Mouse (Mus musculus) hematopoietic stem cell, adult 5-6 weeks (primary cell): Measurements from ENCODE around the gene Fsd1l. TPM values are rescaled to one million over a fixed set of nuclear protein-coding genes. Genes with fewer than 3 reads are reported as not detected.
A peak's percentile ranks its signal among the peaks of the same experiment; 100 is the strongest.
"Not testable (repeated sequence)": the region's sequence is repeated elsewhere in the genome, so short reads cannot be mapped to it uniquely, and the experiment has no call there.

Experiments
- ATAC-seq, 2 experiments: fragments of 125-278 bp in 1 of 2; replicated peaks in 1 of 2; 2 replicates each; pipeline ENCODE4 v1.8.0; 2016 to 2017; ENCODE audit warnings: inconsistent platforms in 2 of 2, mild to moderate bottlenecking in 2 of 2, moderate number of reproducible peaks in 2 of 2, low read depth in 1 of 2, moderate TSS enrichment in 1 of 2; ENCODE audit not compliant: low FRiP score in 2 of 2, poor library complexity in 2 of 2, severe bottlenecking in 2 of 2, insufficient read depth in 1 of 2, low TSS enrichment in 1 of 2
- total RNA-seq: library from RNA; stranded (forward); fragments of 172-1452, 232-1000 nt; gene quantifications from 2 replicates; pipeline ENCODE4 v1.2.3, GENCODE M21; 2017

The Fsd1l gene
- total RNA-seq, 1 experiment from 2014 or later = 30.7 TPM

DNA sequence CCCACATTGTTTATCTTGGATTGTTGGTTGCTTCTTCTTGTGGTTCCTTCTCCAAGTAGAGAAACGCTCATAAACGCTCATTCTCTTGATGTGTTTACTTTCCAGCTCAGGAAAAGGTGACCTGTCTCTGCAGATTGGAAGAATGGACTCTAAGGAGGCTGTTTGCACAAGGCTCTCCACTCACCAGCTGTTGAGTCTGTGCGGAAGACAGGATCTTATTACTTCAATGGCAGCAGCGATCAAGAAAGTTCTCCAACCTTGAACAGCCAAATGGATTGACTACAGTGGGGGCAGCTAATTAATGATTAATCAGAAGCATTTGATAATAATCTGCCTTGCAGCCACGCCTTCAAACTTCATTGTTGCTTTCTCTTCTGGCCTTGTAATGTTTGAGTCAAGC lies 9.8 kb upstream of the Fsd1l start:
- no peak for ATAC-seq

DNA sequence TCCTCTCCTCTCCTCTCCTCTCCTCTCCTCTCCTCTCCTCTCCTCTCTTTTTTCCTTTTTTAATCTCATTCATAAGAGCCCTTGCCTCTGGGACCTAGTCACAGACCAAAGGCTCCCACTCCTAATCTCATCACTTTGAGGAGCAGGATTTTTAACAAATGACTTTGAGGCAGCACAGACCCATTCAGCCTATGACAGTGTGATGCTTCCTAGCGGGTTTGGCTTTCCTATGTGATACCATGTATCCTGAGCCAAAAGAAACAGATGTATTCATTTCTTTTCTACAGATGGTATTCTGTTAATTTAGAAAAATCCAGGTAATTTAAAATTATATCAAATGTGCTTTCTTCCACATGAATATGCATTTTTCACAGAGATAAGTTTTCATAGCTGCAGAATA lies 7.6 kb upstream of the Fsd1l start:
- no peak for ATAC-seq

DNA sequence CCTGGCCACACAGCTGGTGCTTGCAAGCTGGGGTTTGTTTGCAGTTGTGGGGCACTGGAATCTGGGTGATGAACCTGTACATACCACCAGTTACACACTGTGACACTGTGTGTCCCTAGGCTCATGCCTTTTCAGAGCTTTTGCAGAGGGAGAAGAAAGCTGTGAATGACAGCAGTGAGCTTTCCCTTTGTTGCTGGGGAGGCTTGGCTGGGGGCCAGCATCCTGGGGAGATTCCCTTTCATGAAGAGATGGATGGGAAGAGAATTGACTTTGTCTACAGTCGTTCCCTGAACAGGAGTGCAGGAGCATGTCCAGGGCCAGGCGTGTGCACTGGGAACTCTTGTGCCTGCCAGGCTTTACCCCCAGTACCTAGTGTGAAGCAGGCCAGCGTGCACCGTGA lies 6.5 kb upstream of the Fsd1l start:
- ATAC-seq = no peak

DNA sequence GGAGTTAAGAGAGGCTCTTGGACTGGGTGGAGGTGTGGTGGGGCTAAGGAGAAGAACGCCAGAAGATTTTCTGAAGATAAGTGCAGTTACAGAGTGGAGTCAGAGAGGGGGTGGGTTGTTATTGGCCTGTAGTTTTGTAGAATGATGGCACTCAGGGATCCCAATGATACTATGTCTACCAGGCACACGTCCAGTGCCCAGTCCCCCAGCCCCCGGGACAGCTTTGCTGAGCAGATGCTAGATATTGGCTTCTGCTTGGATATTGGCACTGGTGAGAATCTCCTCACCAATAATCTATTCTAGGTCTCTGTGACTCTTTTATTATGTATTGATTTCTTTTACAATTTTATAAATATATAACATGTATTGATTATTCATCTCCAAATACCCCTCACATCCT lies 6.0 kb upstream of the Fsd1l start:
- no peak for ATAC-seq

DNA sequence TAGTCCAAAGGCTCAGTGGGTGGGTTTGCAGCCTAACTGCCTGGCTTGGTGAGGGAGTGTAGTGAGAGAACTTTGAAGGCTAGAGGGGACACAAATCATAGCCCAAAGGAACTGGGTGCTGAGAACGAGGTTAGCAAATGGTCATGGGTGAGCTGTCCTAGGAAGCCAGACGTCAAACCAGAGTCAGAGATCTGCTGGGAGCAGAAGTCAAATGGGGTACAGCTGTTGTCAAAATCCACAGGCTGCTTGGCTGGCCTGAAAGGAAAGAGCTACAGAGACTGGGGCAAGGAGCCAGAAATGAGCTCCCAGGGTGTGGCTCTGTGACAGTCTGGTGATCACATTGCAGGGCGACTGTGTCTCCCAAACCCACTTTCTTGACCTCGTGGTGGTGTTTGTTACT lies 2.3 kb upstream of the Fsd1l start:
- no peak for ATAC-seq

DNA sequence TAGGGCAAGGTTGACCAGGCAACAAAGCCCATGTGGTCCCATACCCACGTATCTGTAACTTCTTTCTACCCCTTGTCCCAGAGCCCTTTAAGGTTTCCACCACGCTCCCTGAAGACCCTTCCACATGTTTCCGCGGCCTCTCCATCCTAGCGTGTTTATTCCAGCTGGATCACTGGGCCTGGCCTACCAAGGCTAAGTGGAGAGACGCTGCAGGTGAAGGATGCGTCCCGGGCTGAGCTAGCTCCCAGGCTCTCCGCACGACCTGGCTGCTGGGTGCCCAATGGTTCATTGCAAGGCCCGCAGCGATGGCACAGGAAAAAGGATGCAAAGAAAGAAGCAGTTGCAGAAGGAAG lies 332 bp upstream of the Fsd1l start:
- ATAC-seq = no peak; a peak in 1 of 4 replicates

DNA sequence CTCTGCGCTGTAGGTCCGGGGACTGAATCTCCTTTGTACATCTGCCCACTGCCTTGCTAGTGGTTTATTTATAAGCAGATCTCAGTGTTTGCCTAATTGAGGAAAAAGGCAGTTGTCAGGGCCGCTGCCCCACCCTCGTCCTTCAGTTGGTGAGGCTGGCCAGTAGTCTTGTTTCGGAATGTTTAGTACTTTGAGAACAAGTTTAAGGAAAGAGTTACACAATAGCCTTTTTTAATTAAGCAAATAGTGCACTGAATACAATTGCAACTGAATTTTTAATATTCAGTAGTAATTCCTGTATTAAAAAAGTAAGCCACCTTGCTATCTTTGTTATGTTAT lies 709 bp downstream of the Fsd1l start:
- ATAC-seq = no peak

DNA sequence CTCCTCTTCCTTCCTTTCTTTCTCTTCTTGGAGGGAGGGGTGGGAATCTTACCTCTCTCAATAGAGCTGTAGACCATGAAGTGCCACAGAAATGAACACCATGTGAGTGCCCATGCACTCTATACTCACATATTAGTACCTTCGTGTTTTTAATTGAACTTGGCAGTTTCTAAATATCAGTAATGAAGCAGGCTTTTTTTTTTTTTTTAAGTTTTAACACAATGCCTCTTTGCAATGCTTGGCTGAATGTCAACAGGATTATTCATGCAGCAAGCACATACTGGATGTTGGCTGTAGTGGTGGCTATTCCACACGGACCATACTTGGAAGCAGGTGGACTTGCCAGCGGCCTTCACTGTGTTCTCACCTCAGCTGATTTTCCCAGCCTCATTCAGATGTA lies 4.1 kb downstream of the Fsd1l start:
- no peak for ATAC-seq

DNA sequence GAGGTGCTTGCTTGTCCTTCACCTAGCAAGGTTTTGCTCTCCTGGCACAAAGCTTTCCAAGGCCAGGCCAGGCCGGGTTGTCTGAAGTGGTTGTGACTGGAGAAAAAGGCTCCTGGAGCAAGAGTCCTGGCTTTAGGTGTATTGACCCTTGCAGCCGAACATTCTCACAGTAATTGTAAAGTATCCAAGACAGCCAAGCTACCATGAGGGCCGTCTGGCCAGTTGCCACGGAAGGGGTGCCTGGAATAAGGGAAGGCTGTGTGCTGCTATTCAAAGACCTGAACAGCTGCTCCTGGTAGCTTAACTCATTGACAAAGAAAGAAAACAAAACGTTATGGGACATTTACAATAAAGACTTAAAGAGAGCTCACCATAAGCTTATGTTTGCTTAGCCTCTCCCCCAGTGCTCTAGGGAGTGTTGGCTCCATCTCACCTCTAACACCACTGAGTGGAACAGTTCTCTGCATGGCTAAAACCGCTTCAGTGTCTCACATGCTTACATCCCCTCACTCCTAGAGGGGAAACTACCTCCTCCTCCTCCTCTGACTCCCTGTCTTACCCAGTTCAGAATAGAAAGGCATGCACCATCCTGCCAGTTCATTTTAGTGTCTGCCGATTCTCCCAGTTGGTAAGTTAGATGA lies 6.1 kb downstream of the Fsd1l start:
- ATAC-seq = no peak

DNA sequence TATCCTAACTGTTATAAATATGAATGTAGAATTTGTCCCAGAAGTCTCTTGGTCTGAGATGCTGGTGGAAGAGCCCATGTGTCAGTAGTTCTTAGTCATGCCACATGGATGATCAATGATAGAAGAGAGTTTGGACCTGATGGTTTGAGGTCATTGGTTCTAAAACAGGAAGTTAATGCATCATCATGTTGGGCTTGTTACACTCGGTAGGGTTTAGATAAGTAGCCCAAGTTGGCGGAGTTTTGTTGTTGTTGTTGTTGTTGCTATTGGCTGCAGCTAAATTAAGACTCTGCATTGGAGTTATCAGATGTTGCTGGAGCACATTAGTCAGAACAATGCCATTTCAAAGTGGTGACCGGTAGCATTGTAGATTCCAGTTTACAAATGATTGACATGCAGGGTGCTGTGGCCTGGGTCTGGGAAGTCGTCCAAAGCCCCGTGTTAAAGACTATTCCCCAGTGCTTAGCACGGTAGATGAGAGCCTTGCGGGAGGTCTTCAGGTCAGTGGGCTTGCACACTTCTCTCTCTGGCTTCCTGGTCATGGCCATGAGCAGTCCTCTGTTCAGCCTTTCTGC lies 7.4 kb downstream of the Fsd1l start:
- 0 out of 4 replicates have a peak, but pooled peaks of 1 of the 2 experiments have one; percentile 7 for ATAC-seq

DNA sequence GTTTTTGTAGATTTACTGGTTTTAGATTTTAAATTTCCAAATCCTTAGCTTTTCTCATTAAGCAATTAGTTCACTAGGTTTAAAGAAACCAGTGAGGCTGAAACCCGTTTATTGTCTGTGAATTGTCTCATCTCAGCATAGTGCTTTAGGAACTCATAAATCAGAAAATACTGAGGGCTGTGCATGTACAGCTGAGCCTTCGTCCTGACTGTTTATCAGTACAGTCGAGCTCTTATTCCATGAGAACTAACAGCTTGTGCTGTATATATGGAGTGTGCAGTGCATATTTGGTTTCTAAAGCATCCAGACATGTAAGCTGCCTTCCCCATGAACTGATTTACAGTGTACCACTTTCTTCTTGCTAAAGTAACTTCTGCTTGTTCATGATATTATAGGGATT lies 26.8 kb downstream of the Fsd1l start:
- ATAC-seq = no peak

DNA sequence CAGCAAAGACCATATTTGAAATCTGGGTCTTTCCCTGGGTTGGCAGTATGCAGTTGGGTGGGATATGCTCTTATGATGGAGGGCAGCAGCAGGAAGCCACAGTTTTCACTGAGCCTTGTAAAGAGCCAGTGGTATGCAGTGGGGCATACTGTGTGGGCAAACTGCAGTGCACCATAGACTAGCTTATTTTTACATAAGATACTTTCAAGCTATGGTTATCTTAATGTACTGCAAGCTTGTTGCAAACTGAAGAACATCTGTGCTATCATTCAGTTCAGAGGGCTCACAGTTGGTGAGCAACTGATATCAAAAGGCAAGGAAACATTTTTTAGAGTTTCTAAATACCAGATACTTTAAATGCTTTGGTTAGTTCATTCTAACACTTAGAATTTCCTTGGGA lies 29.4 kb downstream of the Fsd1l start:
- ATAC-seq = no peak

DNA sequence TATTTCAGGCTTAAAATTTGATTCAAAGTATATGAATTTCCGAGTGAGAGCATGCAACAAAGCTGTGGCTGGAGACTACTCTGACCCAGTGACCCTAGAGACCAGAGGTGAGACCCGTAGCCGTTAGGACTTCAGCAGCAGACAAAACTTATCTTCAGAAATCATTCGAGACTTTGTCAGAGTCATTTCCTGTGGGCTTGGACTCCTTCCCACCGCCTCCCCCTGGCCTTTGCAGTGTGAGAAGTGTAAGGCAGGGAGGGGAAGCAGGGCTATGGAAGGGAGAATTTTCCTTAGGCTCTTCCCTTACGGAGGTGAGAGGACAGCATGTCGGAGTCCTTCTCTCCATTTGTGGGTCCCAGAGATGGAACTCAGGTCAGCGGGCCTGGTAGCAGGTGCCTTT lies 50.8 kb downstream of the Fsd1l start:
- peak in 1 of 2 experiments; percentile 32; a peak in 2 of 4 replicates for ATAC-seq

DNA sequence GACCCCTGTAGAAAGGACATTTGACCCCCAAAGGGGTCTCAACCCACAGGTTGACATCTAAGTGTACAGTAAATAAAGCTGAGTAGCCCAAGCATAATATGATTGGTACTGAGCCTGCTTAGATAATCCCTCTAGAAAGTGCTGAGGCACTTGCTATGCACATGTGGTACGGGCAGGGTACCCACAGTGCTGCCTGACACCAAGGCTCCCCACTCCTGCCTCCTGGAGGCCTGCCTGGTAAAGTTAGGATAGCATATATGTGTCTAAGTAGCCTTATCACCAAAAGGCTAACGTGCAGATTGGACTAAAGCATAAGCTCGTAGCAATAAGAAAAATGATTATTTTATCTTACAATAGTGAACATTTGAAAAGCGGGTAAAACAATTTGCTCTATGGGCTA lies 57.7 kb downstream of the Fsd1l start:
- ATAC-seq = no peak

DNA sequence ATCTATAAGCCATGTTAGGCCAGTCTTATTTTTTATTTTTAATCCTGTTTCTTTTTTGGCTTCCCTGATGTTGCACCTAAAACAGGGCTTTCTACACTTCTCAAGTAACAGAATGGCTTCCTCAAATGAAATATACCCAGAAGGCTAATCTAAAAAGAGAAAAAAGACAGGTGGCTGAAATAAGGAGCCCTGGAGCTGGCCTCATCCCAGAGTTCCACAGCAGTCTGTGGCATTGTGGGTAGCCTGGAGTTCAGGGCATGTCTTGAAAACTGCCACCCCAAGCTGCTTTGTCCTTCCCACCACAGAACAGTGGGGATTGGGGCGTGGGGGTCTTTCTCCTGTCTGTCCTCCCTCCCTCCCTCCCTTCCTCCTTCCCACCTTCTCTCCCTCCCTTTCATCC lies 60.1 kb downstream of the Fsd1l start:
- no peak for ATAC-seq

DNA sequence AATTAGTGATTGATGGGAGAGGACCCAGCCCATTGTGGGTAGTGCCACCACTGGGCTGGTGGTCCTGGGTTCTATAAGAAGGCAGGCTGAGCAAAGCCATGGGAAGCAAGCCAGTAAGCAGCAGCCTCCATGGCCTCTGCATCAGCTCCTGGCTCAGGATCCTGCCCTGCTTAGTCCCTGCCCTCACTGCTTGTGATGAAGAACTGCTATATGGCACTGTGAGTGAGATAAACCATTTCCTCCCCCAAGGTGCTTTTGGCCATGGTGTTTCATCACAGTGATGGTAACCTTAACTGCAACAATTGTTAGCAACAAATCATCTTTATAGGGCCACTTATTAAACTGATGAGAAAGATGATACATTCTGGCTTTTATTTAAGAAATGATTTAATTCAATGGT lies 77.9 kb downstream of the Fsd1l start:
- not testable (repeated sequence) for ATAC-seq

DNA sequence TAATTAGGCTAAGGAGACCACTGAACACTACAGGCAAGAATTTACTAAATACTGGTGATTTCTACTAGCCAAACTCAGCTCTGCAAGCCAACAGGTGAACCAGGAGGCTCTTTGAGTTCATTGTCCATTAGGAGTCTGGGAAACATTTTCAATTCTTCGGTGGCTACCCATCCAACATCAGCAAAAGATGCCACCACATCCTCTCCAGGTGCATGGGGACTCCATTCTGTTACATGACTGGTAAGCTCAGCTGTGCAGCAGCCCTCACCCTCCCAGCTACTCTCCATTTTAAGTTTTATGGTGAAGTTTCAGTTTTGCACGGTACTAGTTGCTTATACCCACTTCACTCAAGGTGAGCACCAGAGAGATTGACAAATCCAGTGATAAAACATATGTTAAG lies 78.8 kb downstream of the Fsd1l start:
- ATAC-seq = no peak

DNA sequence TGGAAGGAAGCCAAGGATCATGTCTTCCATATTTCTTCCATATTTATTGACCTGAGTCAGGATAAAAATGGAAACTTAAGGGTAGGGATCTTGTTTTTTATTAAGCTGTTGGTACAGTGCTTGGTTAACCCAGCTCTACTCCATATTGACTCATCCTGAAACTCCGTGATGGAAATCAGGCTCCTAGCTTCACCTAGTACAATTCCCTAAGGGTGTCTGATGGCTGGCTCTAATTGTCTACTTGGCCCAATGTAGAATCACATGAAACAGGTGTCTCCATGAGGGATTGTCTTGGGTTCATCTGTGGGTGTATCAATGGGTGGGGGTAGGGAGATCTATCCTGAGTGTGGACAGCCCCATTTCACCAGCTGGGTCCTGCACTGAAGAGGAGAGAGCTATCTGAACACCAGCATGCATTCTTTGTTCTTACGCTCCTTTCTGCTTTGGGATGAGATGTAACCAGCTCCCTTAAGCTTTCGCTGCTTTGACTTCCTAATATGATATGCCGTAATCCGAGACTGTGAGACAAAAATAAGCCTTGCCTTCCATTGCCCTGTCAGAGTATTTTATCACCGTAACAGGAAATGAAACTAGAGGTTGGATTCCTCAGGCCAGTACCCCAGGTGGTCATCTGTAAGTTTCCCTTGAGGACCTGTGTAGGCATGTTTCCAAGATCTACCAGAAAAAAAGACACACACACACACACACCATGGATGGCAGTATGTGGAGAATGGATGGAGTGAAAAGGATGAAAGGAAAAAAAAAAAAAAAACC lies 79.5 kb downstream of the Fsd1l start:
- ATAC-seq = no peak

DNA sequence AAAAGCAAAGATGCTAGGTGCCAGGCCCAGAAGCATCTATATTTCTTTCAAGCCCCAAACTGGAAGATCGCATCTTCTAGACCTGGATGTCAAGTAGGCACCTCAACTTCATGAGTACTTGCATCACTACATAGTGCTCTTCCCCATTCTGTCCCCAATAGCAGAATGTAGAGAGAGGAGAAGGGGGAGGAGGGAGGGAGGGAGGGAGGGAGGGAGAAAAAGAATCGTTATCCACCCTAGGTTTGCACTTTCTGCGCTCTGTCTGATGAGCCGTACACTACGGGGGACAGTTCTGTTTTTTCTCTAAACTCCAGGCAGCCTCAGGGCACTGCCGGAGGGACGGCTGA lies 82.4 kb downstream of the Fsd1l start, which contains the start of gene Fktn:
Fktn (plus strand) TSS at position 295 of the 347 bp plus-strand sequence.
- ATAC-seq = peak; percentile 51 to 58; a peak in 3 of 4 replicates
